Mouse (Mus musculus): Measurements from ENCODE around the gene Ube2q1.

Gene Ube2q1

DNA sequence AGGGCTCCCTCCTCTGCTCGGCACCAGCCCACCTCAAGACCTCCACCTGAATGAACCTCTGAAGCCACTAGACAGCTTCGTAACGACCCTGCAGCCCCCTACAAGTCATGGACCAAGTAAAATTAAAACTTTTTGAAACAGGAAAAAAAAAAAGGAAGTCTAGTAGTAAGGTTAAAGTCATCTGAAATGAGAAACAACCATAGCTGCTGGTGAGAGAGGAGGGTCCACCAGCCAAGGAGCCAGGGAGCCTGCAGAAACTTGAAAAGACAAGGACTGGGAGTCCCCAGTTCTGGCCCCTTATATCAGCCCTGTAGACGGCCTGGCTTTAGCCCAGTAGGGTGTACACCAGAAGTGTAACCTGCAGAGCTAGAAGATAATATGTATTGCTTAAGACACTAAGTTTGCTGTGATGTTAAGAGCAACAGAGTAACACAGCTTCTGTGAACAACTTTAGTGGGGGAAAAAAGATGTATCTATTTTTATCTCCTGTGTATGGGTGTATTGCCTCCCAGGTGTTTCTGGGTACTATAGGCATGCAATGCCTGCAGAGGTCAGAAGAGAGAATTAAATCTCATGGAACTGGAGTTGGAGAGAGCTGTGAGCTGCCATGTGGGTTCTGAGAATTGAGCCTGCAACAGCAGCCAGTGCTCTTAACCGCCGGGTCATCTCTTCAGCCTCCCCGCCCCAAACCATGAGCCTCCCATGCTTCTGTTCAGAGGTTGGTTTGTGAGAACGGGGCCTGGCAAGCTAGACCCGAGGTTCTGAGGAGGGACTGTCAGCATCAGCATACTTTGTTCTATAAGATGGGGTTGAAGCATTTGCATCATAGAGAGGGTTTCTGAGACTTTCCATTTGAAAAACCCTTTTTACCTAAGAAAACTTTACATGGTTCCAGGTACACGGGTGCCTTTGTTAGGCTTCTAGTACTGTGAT lies 48.4 kb downstream of the Ube2q1 start:
- DNase-seq (ENCODE audit: low spot score) = no peak

DNA sequence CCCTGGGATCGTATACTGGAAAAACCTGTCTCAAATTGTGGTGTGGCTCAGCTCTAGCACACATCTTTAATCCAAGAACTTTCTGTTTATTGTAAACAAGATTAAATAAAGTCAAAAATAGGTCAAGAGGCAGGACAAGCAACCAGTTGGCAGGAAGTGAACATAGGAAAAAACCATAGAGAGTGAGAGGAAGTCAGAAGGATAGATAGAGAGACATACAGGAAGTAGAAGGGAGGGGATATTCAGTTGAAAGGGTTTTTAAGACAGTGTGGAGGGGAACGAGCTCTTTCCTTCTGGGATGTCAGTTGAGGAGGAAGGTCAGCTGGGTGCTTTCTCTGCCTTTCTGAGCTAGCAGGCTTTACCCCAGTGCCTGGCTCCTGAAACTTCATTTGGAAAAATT lies 50.2 kb downstream of the Ube2q1 start:
- no peak for DNase-seq (ENCODE audit: low spot score)

DNA sequence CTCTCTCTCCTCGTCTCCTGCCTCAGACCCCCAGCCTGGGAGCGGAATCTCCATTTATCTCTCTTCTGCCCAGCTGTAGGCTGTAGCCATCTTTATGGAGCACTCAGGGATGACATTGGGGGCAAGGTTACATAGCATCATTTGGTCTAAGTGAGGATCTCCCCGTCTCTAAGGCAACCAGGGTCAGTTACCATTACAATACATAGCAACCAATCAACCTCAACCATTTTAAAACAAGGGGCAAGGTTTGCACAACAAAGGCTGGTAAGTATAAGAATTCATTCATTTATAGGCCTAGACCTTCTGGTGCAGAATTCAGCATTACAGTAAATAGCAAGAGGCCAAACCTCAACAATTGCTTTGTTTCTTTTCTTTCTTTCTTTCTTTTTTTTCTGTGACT lies 52.9 kb downstream of the Ube2q1 start:
- DNase-seq (ENCODE audit: low spot score) = no peak

DNA sequence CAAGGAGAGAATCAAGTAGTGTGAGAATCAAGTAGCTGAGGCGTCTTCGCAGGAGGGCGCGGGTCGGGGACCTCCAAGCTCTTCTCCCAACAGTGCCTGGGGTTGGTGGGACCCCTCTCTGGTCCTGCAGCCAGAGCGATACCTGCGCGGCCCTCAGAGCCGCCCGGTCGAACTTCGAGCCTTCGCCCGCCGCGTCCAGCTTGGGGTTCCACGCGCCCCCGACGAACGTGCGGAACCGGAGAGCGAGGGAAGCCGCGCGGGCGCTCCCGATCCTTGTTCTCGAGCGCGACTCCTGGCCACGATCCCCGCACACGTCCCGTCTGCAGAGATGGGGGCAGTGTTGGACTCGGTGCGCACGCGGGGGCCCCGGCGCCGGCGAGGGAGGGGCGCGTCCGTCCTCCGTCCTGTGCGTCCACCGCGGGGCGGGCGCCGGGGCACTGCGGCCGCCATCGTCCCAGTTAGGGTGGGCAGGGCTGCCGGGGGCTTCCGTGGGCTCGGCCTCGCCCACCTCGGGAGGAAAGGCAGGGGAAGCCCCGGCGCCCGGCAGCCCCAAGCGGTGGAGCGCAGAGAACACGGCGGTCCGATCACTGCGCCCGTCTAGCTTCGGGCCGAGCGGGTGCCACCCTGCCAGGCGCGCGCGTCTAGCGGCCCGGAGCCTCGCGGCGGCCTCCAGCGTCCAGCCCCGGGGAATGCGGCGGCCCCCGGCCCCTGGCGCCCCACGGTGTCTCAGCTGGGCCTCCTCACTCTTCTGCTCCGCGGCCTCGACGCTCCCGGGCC lies 57.6 kb downstream of the Ube2q1 start, which contains the start of gene She:
Gene She (plus strand): TSS at position 556 of the 777 bp plus-strand sequence.
- no peak for DNase-seq (ENCODE audit: low spot score)
